Mouse (Mus musculus): ENCODE results near the gene Ncoa6.

DNA sequence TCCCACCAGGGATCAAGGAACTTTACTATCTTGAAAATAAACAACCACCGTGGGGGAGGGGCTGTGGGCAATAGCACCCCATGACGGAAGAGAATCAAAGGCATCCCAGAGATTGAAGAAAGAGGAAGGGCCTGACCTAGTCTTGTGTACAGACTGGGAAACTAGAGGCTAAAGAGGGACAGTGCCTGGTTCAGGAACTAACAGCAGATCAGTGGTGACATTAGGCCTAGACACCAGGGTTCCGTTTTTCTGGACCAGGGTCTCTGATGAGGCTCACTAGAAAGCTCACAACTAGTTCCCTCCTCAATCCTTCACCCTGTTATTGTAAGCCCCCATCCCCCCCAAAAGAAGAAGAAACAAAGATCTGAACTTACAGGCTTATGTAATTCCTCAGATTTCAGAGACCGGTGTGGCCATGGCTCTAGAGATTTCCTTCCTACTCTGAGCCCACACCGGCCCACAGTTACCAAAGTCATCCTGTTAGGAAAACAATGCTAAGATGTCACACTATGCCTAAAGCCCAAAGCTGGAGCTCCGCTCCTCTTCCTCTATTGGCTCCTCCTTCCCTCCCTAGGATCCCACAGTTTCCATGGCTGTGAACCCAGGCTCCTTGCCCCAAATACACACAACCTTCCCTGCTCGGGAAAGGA is 105.9 kb downstream of the Ncoa6 start:
- no peak for TF ChIP-seq POLR2A (IDR thresholded peaks at IDR 0.05; ENCODE audit: insufficient read depth, low read depth, low read length)
- TF ChIP-seq EP300 (IDR thresholded peaks at IDR 0.05; ENCODE audit: insufficient read depth, low read depth, low read length), result no peak
